Mouse (Mus musculus) midbrain, embryonic 16.5 days (tissue): ENCODE measurements around the gene Pdzrn3. TPM values are rescaled to one million over a fixed set of nuclear protein-coding genes. Genes with fewer than 3 reads are reported as not detected.

Experiments
- ATAC-seq: fragments of 200-750 bp; cut with Nextera tagmentation; 2 replicates; pipeline ENCODE4 v1.8.0; 2017; ENCODE audit warnings: moderate TSS enrichment
- H3K27ac ChIP-seq: fragments of 300-500 bp; sonication (generic); 2 replicates; pipeline ENCODE4 v1.5.1; 2014; ENCODE audit warnings: mild to moderate bottlenecking, low read length, mixed read lengths
- H3K27me3 ChIP-seq: fragments of 300-500 bp; sonication (generic); 2 replicates; pipeline ENCODE4 v1.6.1; 2014; ENCODE audit warnings: low read depth, low read length, mixed read lengths; ENCODE audit not compliant: control insufficient read depth, insufficient read depth
- H3K36me3 ChIP-seq: fragments of 300-500 bp; sonication (generic); 2 replicates; pipeline ENCODE4 v1.6.1; 2014; ENCODE audit warnings: mild to moderate bottlenecking, low read length, moderate library complexity, mixed read lengths; ENCODE audit not compliant: control insufficient read depth, insufficient read depth
- H3K4me1 ChIP-seq: fragments of 300-500 bp; sonication (generic); 2 replicates; pipeline ENCODE4 v1.6.1; 2014; ENCODE audit warnings: mild to moderate bottlenecking, low read length, mixed read lengths; ENCODE audit not compliant: control insufficient read depth, insufficient read depth
- H3K4me2 ChIP-seq: fragments of 300-500 bp; sonication (generic); 2 replicates; pipeline ENCODE4 v1.6.1; 2014; ENCODE audit warnings: mild to moderate bottlenecking, low read length, mixed read lengths
- H3K4me3 ChIP-seq: fragments of 300-500 bp; sonication (generic); 2 replicates; pipeline ENCODE4 v1.5.1; 2014; ENCODE audit warnings: low read depth, mild to moderate bottlenecking, low read length, moderate library complexity, mixed read lengths
- H3K9ac ChIP-seq: fragments of 300-500 bp; sonication (generic); 2 replicates; pipeline ENCODE4 v1.6.1; 2014; ENCODE audit warnings: low read depth, low read length, mixed read lengths
- H3K9me3 ChIP-seq: fragments of 300-500 bp; sonication (generic); replicated peaks from 2 replicates; pipeline ENCODE4 v1.6.1; 2014; ENCODE audit warnings: mild to moderate bottlenecking, low read length, mixed read lengths; ENCODE audit not compliant: control insufficient read depth, poor library complexity, severe bottlenecking
- WGBS: fragments of 180-500 bp; shearing (Covaris S2); extraction: QIAGEN DNeasy Blood & Tissue Kit; methylation state at CpG from one replicate; pipeline ENCODE4 v1.1.7; 2014; 5-methylcytosine and 5-hydroxymethylcytosine counted together
- polyA plus RNA-seq: library from polyadenylated mRNA; unstranded; fragments of >200 nt; fragmentation: Nextera tagmentation; extraction: Ambion mirVana; gene quantifications from 2 replicates; pipeline ENCODE4 v1.2.1, GENCODE M21; 2015

Gene Pdzrn3
- polyA plus RNA-seq, 1 experiment from 2014 or later = 20.3 TPM

GRCm38 (mm10) chr6:101392801-101393117 lies 15.1 kb upstream of the Pdzrn3 start:
- H3K4me3 ChIP-seq = no peak overlapping the region
- WGBS = 90% methylated on average over 2 of the region's 2 CpGs
- no peak overlapping the region for H3K27ac ChIP-seq
- no peaks in the 10 kb centered on the region; the same call in 1 of the 2 replicates for H3K27me3 ChIP-seq
- H3K9ac ChIP-seq = no peak overlapping the region
- H3K9me3 ChIP-seq = no peaks in the 10 kb centered on the region
- no peak for ATAC-seq
- no peak overlapping the region for H3K4me2 ChIP-seq
- no peaks in the 10 kb centered on the region for H3K36me3 ChIP-seq
- no peaks in the 10 kb centered on the region for H3K4me1 ChIP-seq

DNA sequence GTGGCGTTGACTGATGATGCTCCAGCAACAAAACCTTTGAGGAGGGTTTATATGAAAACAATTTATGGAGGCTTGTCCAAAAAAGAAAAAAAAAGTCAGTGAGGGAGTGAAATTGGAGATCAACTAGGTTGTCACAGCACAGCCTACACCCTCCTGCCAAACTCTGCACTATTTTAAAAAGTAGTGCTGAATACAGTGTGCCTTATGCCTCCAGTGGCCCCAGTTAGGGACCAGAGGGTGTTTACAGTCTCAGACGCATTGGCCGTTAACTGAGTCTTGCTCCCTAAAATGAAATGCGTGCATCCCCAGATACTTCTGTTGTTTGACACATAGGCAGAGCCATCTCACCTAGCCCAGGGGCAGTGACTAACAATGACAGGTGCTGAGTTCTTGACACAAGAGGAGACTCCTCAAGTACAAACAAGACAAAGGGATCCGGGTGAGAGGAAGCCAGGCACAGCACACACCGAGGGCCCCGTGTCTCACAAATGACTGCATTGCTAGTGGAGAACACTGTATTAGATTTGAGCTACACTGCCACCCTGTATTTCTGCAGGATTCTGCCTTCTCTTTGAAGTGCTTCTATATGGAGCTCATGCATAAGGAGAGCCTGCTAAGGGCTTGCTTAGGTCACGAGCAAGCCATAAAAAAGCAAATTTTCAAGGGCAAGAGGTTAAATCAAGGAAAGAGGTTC lies 14.6 kb upstream of the Pdzrn3 start:
- H3K4me1 ChIP-seq = no peaks in the 10 kb centered on the region
- H3K27ac ChIP-seq = no peak overlapping the region
- no peaks in the 10 kb centered on the region for H3K9me3 ChIP-seq
- no peak for ATAC-seq
- H3K4me2 ChIP-seq = no peak overlapping the region
- H3K9ac ChIP-seq = no peak overlapping the region
- no peaks in the 10 kb centered on the region for H3K36me3 ChIP-seq
- 81% methylated on average over 8 of the region's 8 CpGs for WGBS
- H3K4me3 ChIP-seq = no peak overlapping the region
- no peaks in the 10 kb centered on the region; the same call in 1 of the 2 replicates for H3K27me3 ChIP-seq

GRCm38 (mm10) chr6:101385490-101385889 lies 7.8 kb upstream of the Pdzrn3 start:
- Histone ChIP-seq H3K27me3 (peaks cover 5% of the 10 kb centered on the region), H3K36me3 (no peaks in the 10 kb centered on the region), H3K9me3 (no peaks in the 10 kb centered on the region), H3K4me2 (no peak overlapping the region), H3K9ac (no peak overlapping the region), H3K4me3 (no peak overlapping the region), H3K4me1 (no peaks in the 10 kb centered on the region), H3K27ac (no peak overlapping the region)
- ATAC-seq = no peak
- WGBS = 71% methylated on average over 7 of the region's 7 CpGs

DNA sequence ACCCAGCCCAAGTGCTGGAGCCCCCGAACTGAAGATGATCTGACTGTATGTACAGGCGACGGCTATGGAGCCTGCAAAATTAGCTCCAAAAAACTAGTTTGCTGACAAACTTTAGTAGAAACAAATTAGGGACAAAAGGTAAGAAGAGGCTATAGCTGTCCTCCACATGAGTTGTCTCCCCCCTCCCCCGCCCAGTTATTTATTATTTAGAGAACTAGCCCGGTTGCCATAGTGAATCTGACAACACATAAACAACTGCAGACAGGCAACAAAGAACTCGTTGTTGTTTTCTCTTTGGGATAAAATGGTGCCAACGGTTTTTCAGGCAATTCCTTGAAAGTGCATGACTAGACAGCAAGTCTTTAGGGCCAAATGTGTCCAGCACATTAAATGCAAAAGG lies 7.3 kb upstream of the Pdzrn3 start:
- no peak overlapping the region for H3K9ac ChIP-seq
- no peaks in the 10 kb centered on the region for H3K36me3 ChIP-seq
- H3K9me3 ChIP-seq = no peaks in the 10 kb centered on the region
- H3K4me2 ChIP-seq = no peak overlapping the region
- 80% methylated on average over 7 of the region's 7 CpGs for WGBS
- no peaks in the 10 kb centered on the region for H3K4me1 ChIP-seq
- no peak for ATAC-seq
- no peak overlapping the region for H3K27ac ChIP-seq
- H3K4me3 ChIP-seq = no peak overlapping the region
- peaks cover 10% of the 10 kb centered on the region for H3K27me3 ChIP-seq

- no peak overlapping the region for H3K4me3 ChIP-seq
- H3K9me3 ChIP-seq = no peaks in the 10 kb centered on the region
- H3K4me1 ChIP-seq = no peaks in the 10 kb centered on the region
- no peaks in the 10 kb centered on the region for H3K36me3 ChIP-seq
- H3K9ac ChIP-seq = no peak overlapping the region
- H3K4me2 ChIP-seq = no peak overlapping the region
- 72% methylated on average over 6 of the region's 6 CpGs for WGBS
- no peak for ATAC-seq
- H3K27ac ChIP-seq = no peak overlapping the region
- peaks cover 15% of the 10 kb centered on the region for H3K27me3 ChIP-seq
Observed at GRCm38 (mm10) chr6:101384476-101384875, 6.8 kb upstream of the Pdzrn3 start.

DNA sequence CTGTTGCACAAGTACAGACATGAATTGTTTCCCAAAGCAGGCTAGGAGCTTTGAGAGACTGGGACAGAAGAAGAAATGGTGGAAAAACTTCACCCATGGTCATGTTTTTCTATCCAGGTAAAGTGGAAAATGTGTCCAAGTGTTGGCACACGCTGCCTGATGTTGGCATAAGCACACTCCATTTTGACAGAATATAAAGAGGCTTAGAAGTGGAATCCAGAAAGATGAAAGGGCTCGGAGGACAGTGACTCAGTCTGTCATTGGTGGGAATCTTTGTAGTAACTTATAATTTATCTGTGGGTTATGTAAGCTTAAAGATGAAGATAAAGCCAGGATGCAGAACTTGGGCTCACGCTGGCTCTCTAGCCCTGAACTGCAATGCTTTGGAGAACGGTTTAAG lies 5.2 kb upstream of the Pdzrn3 start:
- Histone ChIP-seq H3K4me2 (no peak overlapping the region), H3K27ac (no peak overlapping the region), H3K36me3 (no peaks in the 10 kb centered on the region), H3K9ac (no peak overlapping the region), H3K4me3 (no peak overlapping the region), H3K9me3 (no peaks in the 10 kb centered on the region), H3K4me1 (peaks cover 6% of the 10 kb centered on the region), H3K27me3 (peaks cover 18% of the 10 kb centered on the region)
- ATAC-seq = no peak
- 73% methylated on average over 4 of the region's 4 CpGs for WGBS

- WGBS = 17% methylated on average over 3 of the region's 3 CpGs
Observed at GRCm38 (mm10) chr6:101379546-101379945, 1.8 kb upstream of the Pdzrn3 start.

GRCm38 (mm10) chr6:101377935-101378609 lies 375 bp upstream of the Pdzrn3 start:
- Histone ChIP-seq H3K36me3 (no peaks in the 10 kb centered on the region), H3K4me2 (peak overlapping the region; percentile 99), H3K27ac (no peak overlapping the region), H3K9me3 (no peaks in the 10 kb centered on the region), H3K9ac (peak overlapping the region; percentile 61), H3K27me3 (peaks cover 22% of the 10 kb centered on the region), H3K4me1 (peaks cover 17% of the 10 kb centered on the region), H3K4me3 (peak overlapping the region; percentile 56)
- ATAC-seq = peak; percentile 88
- 0% methylated on average over 25 of the region's 29 CpGs for WGBS

More at GRCm38 (mm10) chr6:101379546-101379945, 1.8 kb upstream of the Pdzrn3 start:
- Histone ChIP-seq H3K27me3 (peaks cover 22% of the 10 kb centered on the region), H3K4me3 (no peak overlapping the region), H3K9ac (no peak overlapping the region), H3K36me3 (no peaks in the 10 kb centered on the region), H3K4me2 (no peak overlapping the region), H3K27ac (no peak overlapping the region), H3K4me1 (peaks cover 17% of the 10 kb centered on the region), H3K9me3 (no peaks in the 10 kb centered on the region)
- ATAC-seq = no peak

GRCm38 (mm10) chr6:101376511-101377166 lies 1.1 kb downstream of the Pdzrn3 start:
- Histone ChIP-seq H3K4me3 (peak overlapping the region; percentile 56), H3K36me3 (no peaks in the 10 kb centered on the region), H3K9me3 (no peaks in the 10 kb centered on the region), H3K4me2 (peak overlapping the region; percentile 99), H3K9ac (peak overlapping the region; percentile 61), H3K27me3 (peaks cover 20% of the 10 kb centered on the region), H3K4me1 (peaks cover 17% of the 10 kb centered on the region), H3K27ac (no peak overlapping the region)
- WGBS = 3% methylated on average over 10 of the region's 10 CpGs
- no peak; the same call in 1 of the 2 replicates for ATAC-seq
